Mouse (Mus musculus) forebrain, embryonic 16.5 days (tissue): ENCODE measurements around the gene Arhgef16. TPM values are rescaled to one million over a fixed set of nuclear protein-coding genes. Genes with fewer than 3 reads are reported as not detected.

Experiments used
- ATAC-seq: fragments of 200-750 bp; cut with Nextera tagmentation; 2 replicates; pipeline ENCODE4 v1.8.0; 2017; ENCODE audit warnings: mild to moderate bottlenecking, moderate library complexity
- H3K27ac ChIP-seq: fragments of 300-500 bp; sonication (generic); 2 replicates; pipeline ENCODE4 v1.5.1; 2014; ENCODE audit warnings: low read length, control low read depth
- H3K27me3 ChIP-seq: fragments of 300-500 bp; sonication (generic); replicated peaks from 2 replicates; pipeline ENCODE4 v1.6.1; 2014; ENCODE audit warnings: low read length; ENCODE audit not compliant: control insufficient read depth, insufficient read depth
- H3K36me3 ChIP-seq: fragments of 300-500 bp; sonication (generic); 2 replicates; pipeline ENCODE4 v1.6.1; 2014; ENCODE audit not compliant: control insufficient read depth, insufficient read depth
- H3K4me1 ChIP-seq: fragments of 300-500 bp; sonication (generic); replicated peaks from 2 replicates; pipeline ENCODE4 v1.6.1; 2014; ENCODE audit warnings: low read length; ENCODE audit not compliant: control insufficient read depth, insufficient read depth
- H3K4me2 ChIP-seq: fragments of 300-500 bp; sonication (generic); 2 replicates; pipeline ENCODE4 v1.6.1; 2014; ENCODE audit warnings: mild to moderate bottlenecking, low read length, control low read depth
- H3K4me3 ChIP-seq: fragments of 300-500 bp; sonication (generic); replicated peaks from 2 replicates; pipeline ENCODE4 v1.5.1; 2014; ENCODE audit warnings: mild to moderate bottlenecking, low read length, control low read depth
- H3K9ac ChIP-seq: fragments of 300-500 bp; sonication (generic); replicated peaks from 2 replicates; pipeline ENCODE4 v1.6.1; 2014; ENCODE audit warnings: low read depth, low read length, control low read depth
- H3K9me3 ChIP-seq: fragments of 300-500 bp; sonication (generic); 2 replicates; pipeline ENCODE4 v1.6.1; 2016; ENCODE audit warnings: low read length; ENCODE audit not compliant: control insufficient read depth
- WGBS: fragments of 180-500 bp; shearing (Covaris S2); extraction: QIAGEN DNeasy Blood & Tissue Kit; methylation state at CpG from one replicate; pipeline ENCODE4 v1.1.7; 2014; 5-methylcytosine and 5-hydroxymethylcytosine counted together
- polyA plus RNA-seq: library from polyadenylated mRNA; unstranded; fragments of >200 nt; fragmentation: Nextera tagmentation; extraction: Ambion mirVana; gene quantifications from 2 replicates; pipeline ENCODE4 v1.2.1, GENCODE M21; 2015

The Arhgef16 gene
- polyA plus RNA-seq, 1 experiment from 2014 or later = 0.89 TPM

- H3K36me3 ChIP-seq = no peaks in the 10 kb centered on the region
- no peak for ATAC-seq
- peak overlapping the region; percentile 72 for H3K4me2 ChIP-seq
- H3K4me1 ChIP-seq = peaks cover 7% of the 10 kb centered on the region
- peak overlapping the region; percentile 45 for H3K4me3 ChIP-seq
- peaks cover 32% of the 10 kb centered on the region for H3K27me3 ChIP-seq
- 1% methylated on average over 58 of the region's 66 CpGs for WGBS
- H3K27ac ChIP-seq = no peak overlapping the region
- no peaks in the 10 kb centered on the region for H3K9me3 ChIP-seq
- peak overlapping the region; percentile 20; the same call in 1 of the 2 replicates for H3K9ac ChIP-seq
These were observed 1.8 kb downstream of the Arhgef16 start for GRCm38 (mm10) chr4:154299541-154300271.

GRCm38 (mm10) chr4:154297761-154298160 is 3.7 kb downstream of the Arhgef16 start:
- Histone ChIP-seq H3K9me3 (no peaks in the 10 kb centered on the region), H3K4me3 (no peak overlapping the region), H3K9ac (no peak overlapping the region), H3K27me3 (peaks cover 32% of the 10 kb centered on the region), H3K4me2 (no peak overlapping the region), H3K36me3 (no peaks in the 10 kb centered on the region), H3K27ac (no peak overlapping the region), H3K4me1 (peaks cover 7% of the 10 kb centered on the region)
- ATAC-seq = no peak
- WGBS = 42% methylated on average over 9 of the region's 9 CpGs

GRCm38 (mm10) chr4:154294262-154294731 is 7.2 kb downstream of the Arhgef16 start:
- Histone ChIP-seq H3K4me3 (no peak overlapping the region), H3K36me3 (no peaks in the 10 kb centered on the region), H3K4me2 (no peak overlapping the region), H3K9me3 (no peaks in the 10 kb centered on the region), H3K9ac (no peak overlapping the region), H3K27ac (no peak overlapping the region), H3K27me3 (peaks cover 11% of the 10 kb centered on the region), H3K4me1 (no peaks in the 10 kb centered on the region)
- no peak for ATAC-seq
- WGBS = 72% methylated on average over 8 of the region's 8 CpGs

GRCm38 (mm10) chr4:154293735-154294201 is 7.7 kb downstream of the Arhgef16 start:
- 79% methylated on average over 4 of the region's 4 CpGs for WGBS
- peaks cover 5% of the 10 kb centered on the region for H3K27me3 ChIP-seq
- no peaks in the 10 kb centered on the region for H3K36me3 ChIP-seq
- no peak overlapping the region for H3K27ac ChIP-seq
- H3K9me3 ChIP-seq = no peaks in the 10 kb centered on the region
- H3K9ac ChIP-seq = no peak overlapping the region
- H3K4me1 ChIP-seq = no peaks in the 10 kb centered on the region
- no peak overlapping the region for H3K4me3 ChIP-seq
- no peak for ATAC-seq
- H3K4me2 ChIP-seq = no peak overlapping the region

GRCm38 (mm10) chr4:154283671-154284070 is 17.8 kb downstream of the Arhgef16 start:
- 70% methylated on average over 7 of the region's 7 CpGs for WGBS
- Histone ChIP-seq H3K27ac (no peak overlapping the region), H3K4me3 (no peak overlapping the region), H3K36me3 (no peaks in the 10 kb centered on the region), H3K9ac (no peak overlapping the region), H3K9me3 (no peaks in the 10 kb centered on the region), H3K4me2 (no peak overlapping the region), H3K27me3 (no peaks in the 10 kb centered on the region), H3K4me1 (no peaks in the 10 kb centered on the region)
- no peak for ATAC-seq

- no peaks in the 10 kb centered on the region for H3K9me3 ChIP-seq
- ATAC-seq = no peak
- H3K4me2 ChIP-seq = no peak overlapping the region
- no peak overlapping the region for H3K4me3 ChIP-seq
- H3K4me1 ChIP-seq = no peaks in the 10 kb centered on the region
- H3K27ac ChIP-seq = no peak overlapping the region
- H3K27me3 ChIP-seq = no peaks in the 10 kb centered on the region
- H3K9ac ChIP-seq = no peak overlapping the region
- WGBS = 86% methylated on average over 9 of the region's 9 CpGs
- H3K36me3 ChIP-seq = no peaks in the 10 kb centered on the region
These were observed 22.0 kb downstream of the Arhgef16 start for GRCm38 (mm10) chr4:154279481-154279880.

GRCm38 (mm10) chr4:154273000-154273399 is 28.5 kb downstream of the Arhgef16 start:
- Histone ChIP-seq H3K9ac (no peak overlapping the region), H3K27ac (no peak overlapping the region), H3K4me2 (no peak overlapping the region), H3K4me3 (no peak overlapping the region), H3K4me1 (no peaks in the 10 kb centered on the region), H3K9me3 (no peaks in the 10 kb centered on the region), H3K27me3 (no peaks in the 10 kb centered on the region), H3K36me3 (no peaks in the 10 kb centered on the region)
- no peak for ATAC-seq
- WGBS = 49% methylated on average over 3 of the region's 3 CpGs

GRCm38 (mm10) chr4:154269520-154269919 is 32.0 kb downstream of the Arhgef16 start:
- Histone ChIP-seq H3K9me3 (no peaks in the 10 kb centered on the region), H3K9ac (no peak overlapping the region), H3K4me3 (no peak overlapping the region), H3K27me3 (no peaks in the 10 kb centered on the region), H3K27ac (no peak overlapping the region), H3K4me2 (no peak overlapping the region), H3K36me3 (no peaks in the 10 kb centered on the region), H3K4me1 (no peaks in the 10 kb centered on the region)
- WGBS = 57% methylated on average over 10 of the region's 10 CpGs
- ATAC-seq = no peak

- no peak overlapping the region for H3K4me3 ChIP-seq
- WGBS = 79% methylated on average over 6 of the region's 6 CpGs
- H3K4me2 ChIP-seq = no peak overlapping the region
These were observed 34.0 kb downstream of the Arhgef16 start for GRCm38 (mm10) chr4:154267511-154267910.

More at GRCm38 (mm10) chr4:154267511-154267910, 34.0 kb downstream of the Arhgef16 start:
- no peak for ATAC-seq
- Histone ChIP-seq H3K27me3 (no peaks in the 10 kb centered on the region), H3K9me3 (peaks cover 4% of the 10 kb centered on the region; the same call in 1 of the 2 replicates), H3K4me1 (no peaks in the 10 kb centered on the region), H3K27ac (no peak overlapping the region), H3K9ac (no peak overlapping the region), H3K36me3 (no peaks in the 10 kb centered on the region)
